Mouse (Mus musculus) stomach, postnatal 0 days (tissue): ENCODE data around the gene N4bp1.

Source experiments
- CTCF ChIP-seq: IDR thresholded peaks from 2 replicates; pipeline ENCODE4 v1.5.1; 2016; ENCODE audit warnings: antibody characterized with exemption, low read depth, mild to moderate bottlenecking, moderate library complexity
- EP300 ChIP-seq: optimal IDR thresholded peaks from 2 replicates; pipeline ENCODE3; 2016; ENCODE audit warnings: antibody characterized with exemption

DNA sequence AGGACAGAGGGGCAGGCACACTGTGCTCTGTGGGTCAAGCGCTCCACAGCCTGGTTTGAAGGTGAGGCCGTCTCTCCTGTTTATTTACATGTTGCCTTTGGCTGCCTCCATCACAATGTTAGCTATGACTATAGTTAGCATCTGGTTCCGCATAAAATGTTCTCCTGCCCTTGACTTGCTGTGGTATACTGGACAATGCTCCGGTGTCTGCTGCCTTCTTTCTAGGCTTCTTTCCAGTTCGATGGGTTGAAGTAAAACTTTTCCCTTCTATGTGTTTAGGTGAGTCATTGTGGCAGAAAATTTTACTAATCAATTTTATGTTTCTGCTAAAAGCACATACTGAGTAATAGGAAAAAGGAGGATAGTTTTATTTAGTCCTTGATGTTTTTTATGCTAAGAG lies 37.1 kb upstream of the N4bp1 start:
- TF ChIP-seq CTCF, result no peak
- TF ChIP-seq EP300, result no peak
